Mouse (Mus musculus) C2C12 (cell line): ENCODE measurements around the gene Sars2. TPM values are rescaled to one million over a fixed set of nuclear protein-coding genes. Genes with fewer than 3 reads are reported as not detected.

Source experiments
- H3K27me3 ChIP-seq: one replicate; pipeline ENCODE4 v1.6.1; 2011; ENCODE audit not compliant: control insufficient read depth, insufficient read depth, insufficient read length
- H3K36me3 ChIP-seq: one replicate; pipeline ENCODE4 v1.6.1; 2011; ENCODE audit not compliant: control insufficient read depth, insufficient read depth
- H3K4me3 ChIP-seq: one replicate; pipeline ENCODE4 v1.5.1; 2011; ENCODE audit warnings: mild to moderate bottlenecking, control low read depth; ENCODE audit not compliant: poor library complexity, insufficient read depth, severe bottlenecking
- H3K79me2 ChIP-seq: one replicate; pipeline ENCODE4 v1.6.1; 2011; ENCODE audit not compliant: control insufficient read depth, insufficient read depth
- H3K79me3 ChIP-seq: one replicate; pipeline ENCODE4 v1.6.1; 2011; ENCODE audit warnings: low read depth, control low read depth
- H3ac ChIP-seq: one replicate; pipeline ENCODE3; 2011; ENCODE audit warnings: low read depth; ENCODE audit not compliant: control insufficient read depth, insufficient read length
- CEBPB ChIP-seq: IDR thresholded peaks from one replicate; pipeline ENCODE4 v1.6.1; 2011; ENCODE audit warnings: low read depth, mild to moderate bottlenecking, control low read depth, moderate library complexity
- CTCF ChIP-seq: IDR thresholded peaks from one replicate; pipeline ENCODE4 v1.5.1; 2011; ENCODE audit not compliant: control insufficient read depth, insufficient read depth, insufficient read length
- FOSL1 ChIP-seq: IDR thresholded peaks from one replicate; pipeline ENCODE4 v1.8.0; 2011; ENCODE audit warnings: mild to moderate bottlenecking, low read length; ENCODE audit not compliant: poor library complexity, insufficient read depth, severe bottlenecking
- MAX ChIP-seq: IDR thresholded peaks from one replicate; pipeline ENCODE4 v1.6.1; 2011; ENCODE audit warnings: mild to moderate bottlenecking, control low read depth
- MYOD1 ChIP-seq: IDR thresholded peaks from one replicate; pipeline ENCODE4 v1.6.1; 2011; ENCODE audit warnings: low read depth; ENCODE audit not compliant: control insufficient read depth, insufficient read length
- MYOG ChIP-seq: IDR thresholded peaks from one replicate; pipeline ENCODE4 v1.6.1; 2011; ENCODE audit not compliant: control insufficient read depth, insufficient read length; ENCODE audit errors: extremely low read depth
- USF1 ChIP-seq: IDR thresholded peaks from one replicate; pipeline ENCODE4 v1.6.1; 2011; ENCODE audit warnings: low read depth, mild to moderate bottlenecking, control low read depth, moderate library complexity
- polyA plus RNA-seq: library from polyadenylated mRNA; unstranded; fragments of >200 nt; fragmentation: generic; extraction: Trizol; gene quantifications from one replicate; pipeline ENCODE4 v1.2.1, GENCODE M21; 2012; ENCODE audit warnings: missing spikeins

Gene Sars2
- polyA plus RNA-seq, 1 experiment, result 18.1 TPM

DNA sequence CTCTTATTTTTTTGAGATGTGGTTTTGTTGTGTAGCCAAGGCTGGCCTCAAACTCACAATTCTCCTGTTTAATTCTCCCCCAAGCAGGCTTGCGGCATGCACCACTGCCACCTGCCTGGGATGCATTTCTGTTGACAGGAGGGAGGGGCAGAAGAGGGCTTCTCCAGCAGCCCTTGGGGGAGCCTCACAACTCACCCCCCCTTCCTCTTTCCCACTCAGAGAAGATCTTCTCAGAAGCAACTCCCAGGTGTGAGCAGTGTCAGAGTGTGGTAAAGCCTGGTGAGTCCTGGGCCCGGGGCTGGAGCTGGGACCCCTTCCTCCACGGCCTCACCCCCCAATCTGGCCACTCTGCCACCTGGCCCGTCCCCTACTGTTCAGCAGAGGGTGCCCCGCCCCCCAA is 43.4 kb downstream of the Sars2 start:
- TF ChIP-seq MAX (no peak), CTCF (no peak), MYOG (no peak), FOSL1 (no peak), MYOD1 (no peak), USF1 (no peak), CEBPB (no peak)
- no peaks in the 10 kb centered on the region for H3K36me3 ChIP-seq

DNA sequence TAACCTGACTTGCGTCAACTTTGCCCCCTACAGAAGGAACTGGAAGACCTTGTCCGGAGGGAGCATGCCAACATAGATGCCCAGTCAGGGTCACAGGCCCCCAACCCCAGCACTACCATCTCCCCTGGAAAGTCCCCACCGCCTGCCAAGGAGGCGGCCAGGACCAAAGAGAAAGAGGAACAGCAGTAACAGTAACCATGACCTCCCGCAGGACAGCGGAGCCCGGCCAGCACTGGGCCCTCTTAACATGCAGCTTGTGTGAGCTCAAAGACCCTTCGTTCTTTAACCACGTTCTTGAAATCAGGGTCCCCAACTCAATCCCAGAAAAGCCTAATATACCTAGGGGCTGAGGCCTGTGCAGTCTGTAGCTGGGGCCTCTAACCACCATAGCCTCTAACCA is 46.1 kb downstream of the Sars2 start:
- TF ChIP-seq FOSL1 (no peak), CEBPB (no peak), MYOD1 (no peak), MAX (no peak), CTCF (no peak), USF1 (no peak), MYOG (no peak)
- Histone ChIP-seq H3ac (no peak overlapping the region), H3K79me2 (no peaks in the 10 kb centered on the region)

More for the DNA sequence above, 43.4 kb downstream of the Sars2 start:
- H3K27me3 ChIP-seq, result no peaks in the 10 kb centered on the region
- no peaks in the 10 kb centered on the region for H3K79me3 ChIP-seq
- H3K79me2 ChIP-seq, result no peaks in the 10 kb centered on the region
- H3ac ChIP-seq, result no peak overlapping the region
- no peak overlapping the region for H3K4me3 ChIP-seq

DNA sequence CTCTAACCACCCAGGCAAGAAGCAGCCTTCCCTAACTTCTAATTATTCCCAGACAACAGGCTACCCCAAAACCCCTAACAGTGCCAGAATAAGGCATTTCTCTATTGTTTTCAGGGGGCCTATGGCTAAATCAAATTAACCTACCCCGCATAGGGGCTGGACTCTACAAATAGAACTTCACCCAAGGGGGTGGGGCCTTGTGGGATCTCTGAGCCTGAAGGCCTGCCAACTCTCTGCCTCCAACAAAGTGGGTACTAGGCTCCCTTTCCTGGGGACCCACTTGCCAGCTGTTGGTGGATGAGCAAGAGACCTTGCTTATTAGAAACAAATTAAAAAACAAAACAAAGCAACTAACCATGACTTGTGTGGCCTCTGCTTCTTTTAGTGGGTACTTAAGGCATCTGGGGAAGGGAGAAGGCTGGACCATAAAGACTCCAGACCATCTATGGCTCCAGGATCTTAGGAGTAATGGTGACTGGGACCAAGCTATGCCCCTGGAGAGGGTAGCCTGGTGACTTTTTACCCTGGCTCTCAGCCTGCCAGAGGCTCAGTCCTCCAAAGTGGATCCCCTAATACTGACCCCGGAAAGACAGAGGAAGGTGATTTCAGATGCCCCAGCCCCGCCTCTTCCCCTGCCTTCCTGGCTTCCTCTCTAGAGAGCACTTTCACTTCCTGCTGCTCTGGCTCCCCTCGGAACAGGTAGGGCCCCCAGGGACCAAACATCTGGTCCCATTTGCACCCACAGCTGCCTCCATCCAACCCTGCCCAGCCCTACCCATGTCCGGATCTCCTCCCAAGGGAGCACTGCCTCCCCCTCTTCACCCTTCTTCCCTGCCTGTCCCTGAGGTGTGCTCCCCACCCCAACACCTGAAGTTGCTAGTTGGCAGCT is 46.8 kb downstream of the Sars2 start, which contains the start of gene Rinl:
Gene Rinl, plus strand, starts transcription at position 663 of the 889 bp plus-strand sequence.
- H3K4me3 ChIP-seq, result no peak within 1 kb of the TSS
- no peaks in the 10 kb centered on the region for H3K27me3 ChIP-seq

More for the DNA sequence above, 46.1 kb downstream of the Sars2 start:
- Histone ChIP-seq H3K36me3 (no peaks in the 10 kb centered on the region), H3K4me3 (no peak overlapping the region), H3K79me3 (no peaks in the 10 kb centered on the region), H3K27me3 (no peaks in the 10 kb centered on the region)

DNA sequence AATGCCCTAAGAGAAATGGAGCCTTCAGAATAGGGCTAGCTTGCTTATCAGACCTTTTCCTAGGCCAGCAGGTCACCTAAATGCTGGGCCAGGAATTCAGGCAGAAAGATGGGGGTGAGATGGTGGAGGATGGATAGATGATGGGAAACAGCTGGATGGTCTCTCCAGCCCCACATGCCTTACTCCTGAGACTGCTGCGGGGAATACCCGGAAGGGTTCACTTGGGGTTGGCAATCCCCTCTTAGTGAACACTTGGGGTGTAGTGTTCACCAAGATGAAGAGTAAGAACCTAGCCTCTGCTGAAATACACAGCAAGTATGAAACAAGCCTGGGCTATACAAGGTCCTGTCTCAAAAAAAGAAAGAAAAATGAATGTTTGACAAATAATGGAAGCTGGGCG is 47.4 kb downstream of the Sars2 start:
- Histone ChIP-seq H3K36me3 (no peaks in the 10 kb centered on the region), H3K27me3 (no peaks in the 10 kb centered on the region), H3K79me2 (no peaks in the 10 kb centered on the region), H3K79me3 (no peaks in the 10 kb centered on the region), H3K4me3 (no peak overlapping the region), H3ac (no peak overlapping the region)
- TF ChIP-seq MAX, result no peak
- TF ChIP-seq MYOG, result no peak
- TF ChIP-seq FOSL1, result no peak
- no peak for TF ChIP-seq MYOD1
- TF ChIP-seq CTCF, result no peak

More for the DNA sequence above, 46.8 kb downstream of the Sars2 start, which contains the start of gene Rinl:
- H3ac ChIP-seq, result no peak within 1 kb of the TSS
- no peak for TF ChIP-seq FOSL1
- TF ChIP-seq MAX, result no peak
- TF ChIP-seq CTCF, result no peak
- TF ChIP-seq USF1, result no peak
- no peak for TF ChIP-seq MYOD1
- TF ChIP-seq MYOG, result no peak
- TF ChIP-seq CEBPB, result no peak
- H3K79me2 ChIP-seq, result no peaks in the 10 kb centered on the region
- H3K36me3 ChIP-seq, result no peaks in the 10 kb centered on the region
- no peaks in the 10 kb centered on the region for H3K79me3 ChIP-seq

DNA sequence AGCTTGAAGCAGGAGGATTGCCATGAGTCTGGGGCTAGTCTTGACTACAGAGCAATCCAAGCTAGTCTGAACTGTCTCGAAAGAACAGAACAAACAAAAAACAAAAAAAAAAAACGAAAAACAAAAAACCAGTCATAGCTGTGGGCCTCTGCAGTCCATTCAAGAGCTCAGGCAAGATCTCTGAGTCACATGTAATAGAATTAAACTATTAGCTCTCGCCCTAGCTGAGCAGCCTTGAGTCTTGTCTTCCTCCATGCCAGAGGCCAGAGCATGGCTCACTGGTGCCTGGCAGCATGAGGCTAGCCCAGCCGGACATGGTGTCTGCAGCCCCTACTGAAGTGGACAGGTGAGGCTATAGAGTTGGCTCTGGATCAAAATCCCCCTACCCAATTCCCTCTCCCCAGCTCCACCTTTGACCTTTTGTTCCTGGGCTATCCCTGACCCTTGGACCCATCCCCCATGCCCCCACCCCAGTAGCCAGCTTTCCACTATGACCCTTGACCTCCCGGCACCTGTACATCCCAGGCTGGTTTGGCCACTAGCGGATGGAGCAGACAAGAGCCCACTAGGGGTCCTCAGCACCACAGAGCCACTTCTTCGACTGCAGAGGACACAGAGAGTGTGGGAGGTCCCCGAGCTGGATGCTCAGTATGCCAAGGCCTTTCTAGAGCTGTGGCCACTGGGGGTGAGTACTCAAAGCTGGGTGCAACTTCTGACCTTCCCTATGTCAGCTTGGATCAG is 48.4 kb downstream of the Sars2 start:
- H3K79me3 ChIP-seq, result no peaks in the 10 kb centered on the region
- no peaks in the 10 kb centered on the region for H3K27me3 ChIP-seq
- TF ChIP-seq CTCF (no peak), CEBPB (no peak), USF1 (no peak), FOSL1 (no peak), MYOD1 (no peak), MYOG (no peak), MAX (no peak)
- H3K4me3 ChIP-seq, result no peak overlapping the region
- H3ac ChIP-seq, result no peak overlapping the region
- H3K79me2 ChIP-seq, result no peaks in the 10 kb centered on the region
- H3K36me3 ChIP-seq, result no peaks in the 10 kb centered on the region
